Mouse (Mus musculus) left cerebral cortex, postnatal 25 days (tissue): ENCODE data around the gene Cyp26b1. TPM values are rescaled to one million over a fixed set of nuclear protein-coding genes. Genes with fewer than 3 reads are reported as not detected.
"Not testable (repeated sequence)": the region's sequence is repeated elsewhere in the genome, so short reads cannot be mapped to it uniquely, and the experiment has no call there.

Experiments
- DNase-seq, 2 experiments: peaks; one replicate each; pipeline ENCODE4 v3.0.0; 2022; ENCODE audit warnings: low spot score in 2 of 2, mixed read lengths in 1 of 2
- intact Hi-C: fragments of 180-260 bp; cut with DNase I; formaldehyde crosslinking; loops from one replicate; pipeline ENCODE4 v1.15.1; 2025
- total RNA-seq, 2 experiments: library from RNA; stranded (reverse); gene quantifications; 2 replicates each; pipeline ENCODE4 v1.2.3; 2021

Gene Cyp26b1
- 10 to 100 TPM; 10.1 TPM for total RNA-seq

DNA sequence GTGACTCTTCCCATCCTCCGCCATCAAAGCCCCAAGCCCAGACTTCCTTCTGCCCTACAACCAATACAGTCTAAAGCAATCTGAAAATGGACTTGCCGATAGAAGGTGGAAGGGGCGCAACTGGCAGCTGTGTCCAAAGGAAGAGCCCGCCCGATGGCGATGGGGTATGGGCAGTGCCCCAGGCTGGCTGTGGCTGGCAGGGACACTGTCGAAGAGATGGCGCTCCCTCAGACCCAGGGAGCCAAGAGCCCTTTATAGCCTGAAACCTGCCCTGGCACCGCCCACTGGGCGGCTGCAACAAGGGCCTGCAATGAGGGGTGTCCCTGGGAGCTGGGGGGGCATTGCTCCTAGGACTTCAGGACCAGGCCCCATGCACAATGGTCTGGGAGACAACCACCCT lies at the start of gene Cyp26b1:
Gene Cyp26b1 (minus strand): TSS at position 216 of the 400 bp plus-strand sequence.
- intact Hi-C loops = loop anchor here (5.0 to 10.0 kb wide), 2 partner anchors 319 to 421 kb away; no protein-coding TSS in a partner anchor
- no peak for DNase-seq

DNA sequence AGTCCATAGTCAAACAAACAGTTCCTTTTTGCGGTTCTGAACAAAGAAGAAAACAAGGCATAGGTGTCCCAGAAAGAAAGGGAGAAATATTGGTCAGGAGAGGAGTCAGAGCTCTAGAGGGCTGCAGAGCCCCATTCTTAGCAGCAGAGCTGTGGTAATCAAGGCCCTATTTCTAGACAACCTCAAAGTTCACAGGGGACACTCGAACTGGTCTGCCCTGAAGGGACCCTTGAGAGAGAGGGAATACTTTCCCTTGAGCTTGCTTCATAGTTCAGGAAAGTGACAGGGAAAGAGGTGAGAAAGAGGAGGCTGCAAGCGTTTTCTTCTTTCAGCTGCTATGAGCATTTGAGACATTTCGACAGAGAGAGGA lies 47.3 kb upstream of the Cyp26b1 start:
- intact Hi-C loops = no loop called here
- no peak for DNase-seq

- DNase-seq = no peak
- intact Hi-C loops = no loop called here
These were observed 46.8 kb upstream of the Cyp26b1 start for GRCm38 (mm10) chr6:84640324-84641061.

DNA sequence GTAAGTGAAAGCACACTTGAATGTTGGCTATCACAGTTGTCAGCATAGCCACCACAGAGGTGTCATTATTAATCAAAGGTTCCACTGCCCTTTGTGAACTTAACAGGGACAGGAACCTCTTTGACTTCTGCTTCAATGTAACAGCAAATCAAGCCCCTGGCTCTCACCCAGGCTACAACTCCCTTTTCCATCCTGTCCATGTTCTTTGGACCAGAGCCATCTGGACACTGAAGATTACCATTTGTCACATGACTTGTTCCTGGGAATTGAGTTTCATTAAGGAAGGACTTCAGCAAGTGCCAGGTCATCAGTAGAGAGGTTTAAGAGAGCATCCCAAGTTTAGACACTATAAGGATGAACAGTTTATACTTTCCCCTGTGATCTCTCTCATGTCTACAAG lies 44.5 kb upstream of the Cyp26b1 start:
- intact Hi-C loops = no loop called here
- no peak for DNase-seq

- DNase-seq = no peak
- intact Hi-C loops = no loop called here
These were observed 37.9 kb upstream of the Cyp26b1 start for GRCm38 (mm10) chr6:84631588-84631987.

GRCm38 (mm10) chr6:84630276-84630675 lies 36.6 kb upstream of the Cyp26b1 start:
- DNase-seq = no peak
- intact Hi-C loops = no loop called here

GRCm38 (mm10) chr6:84628831-84629230 lies 35.1 kb upstream of the Cyp26b1 start:
- DNase-seq = no peak
- intact Hi-C loops = no loop called here

- DNase-seq = no peak
- intact Hi-C loops = no loop called here
These were observed 32.7 kb upstream of the Cyp26b1 start for GRCm38 (mm10) chr6:84626398-84626797.

- DNase-seq = no peak
- intact Hi-C loops = no loop called here
These were observed 25.5 kb upstream of the Cyp26b1 start for GRCm38 (mm10) chr6:84619166-84619565.

- no peak for DNase-seq
These were observed 23.3 kb upstream of the Cyp26b1 start for GRCm38 (mm10) chr6:84617051-84617450.

GRCm38 (mm10) chr6:84616586-84616985 lies 22.9 kb upstream of the Cyp26b1 start:
- no peak for DNase-seq
- intact Hi-C loops = no loop called here

More at GRCm38 (mm10) chr6:84617051-84617450, 23.3 kb upstream of the Cyp26b1 start:
- intact Hi-C loops = no loop called here

- intact Hi-C loops = no loop called here
- no peak for DNase-seq
These were observed 19.9 kb upstream of the Cyp26b1 start for GRCm38 (mm10) chr6:84613561-84613960.

DNA sequence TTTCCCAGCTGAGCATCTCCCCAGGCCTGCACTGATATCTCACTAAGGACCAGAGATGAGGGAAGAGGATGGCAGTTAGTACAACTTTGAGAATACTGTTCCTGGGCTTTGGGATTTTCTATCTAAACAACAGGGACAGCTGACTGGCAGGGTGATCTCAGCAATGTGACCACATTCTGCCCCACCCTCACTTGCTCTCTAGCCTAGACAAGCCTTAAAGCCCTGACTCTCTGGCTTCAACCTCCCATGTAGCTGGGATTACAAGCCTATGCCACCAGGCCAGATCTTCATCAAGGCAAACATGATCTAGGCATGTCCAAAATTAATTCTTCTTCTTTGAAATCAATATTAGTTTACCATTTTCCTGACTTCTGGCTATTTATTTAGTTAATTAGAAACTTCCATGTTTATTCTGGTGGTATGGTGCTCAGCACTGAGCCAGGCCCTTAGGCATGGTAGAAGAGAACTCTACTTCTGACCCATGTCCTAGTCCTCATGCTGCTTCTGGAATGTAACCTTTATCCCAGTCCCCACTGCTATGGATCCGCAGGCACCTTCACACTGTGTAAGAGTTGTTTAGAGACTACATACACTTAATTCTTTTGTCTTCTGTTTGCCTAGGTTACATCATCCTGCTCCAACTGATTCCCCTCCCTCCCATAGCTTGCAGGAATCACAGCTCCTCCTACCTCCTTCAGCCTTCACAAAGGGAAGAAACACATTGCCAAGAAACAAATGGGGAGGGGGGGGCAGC lies 7.6 kb upstream of the Cyp26b1 start:
- intact Hi-C loops = no loop called here
- DNase-seq = no peak

DNA sequence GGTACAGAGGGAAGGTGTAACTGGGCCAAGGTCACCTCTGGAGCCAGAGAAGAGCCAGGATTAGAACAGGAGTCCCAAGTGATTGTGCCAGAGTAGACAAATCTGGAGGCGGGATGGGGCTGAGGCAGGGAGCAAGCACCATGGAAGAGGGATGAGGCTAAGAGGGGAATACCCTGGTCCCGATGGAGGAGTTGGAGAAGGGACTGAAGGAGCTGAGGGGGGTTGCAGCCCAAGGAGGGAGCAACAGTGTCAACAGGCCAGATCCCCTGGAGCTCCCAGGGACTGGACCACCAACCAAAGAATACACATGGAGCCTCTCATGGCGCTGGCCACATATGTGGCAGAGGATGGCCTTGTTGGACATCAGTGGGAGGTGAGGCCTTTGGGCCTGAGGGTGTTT lies 5.6 kb upstream of the Cyp26b1 start:
- not testable (repeated sequence) for DNase-seq
- intact Hi-C loops = loop anchor here (10.0 kb wide), 1 partner anchor 416 kb away; no protein-coding TSS in a partner anchor

GRCm38 (mm10) chr6:84598725-84599124 lies 5.0 kb upstream of the Cyp26b1 start:
- no peak for DNase-seq
- intact Hi-C loops = loop anchor here (10.0 kb wide), 1 partner anchor 416 kb away; no protein-coding TSS in a partner anchor

DNA sequence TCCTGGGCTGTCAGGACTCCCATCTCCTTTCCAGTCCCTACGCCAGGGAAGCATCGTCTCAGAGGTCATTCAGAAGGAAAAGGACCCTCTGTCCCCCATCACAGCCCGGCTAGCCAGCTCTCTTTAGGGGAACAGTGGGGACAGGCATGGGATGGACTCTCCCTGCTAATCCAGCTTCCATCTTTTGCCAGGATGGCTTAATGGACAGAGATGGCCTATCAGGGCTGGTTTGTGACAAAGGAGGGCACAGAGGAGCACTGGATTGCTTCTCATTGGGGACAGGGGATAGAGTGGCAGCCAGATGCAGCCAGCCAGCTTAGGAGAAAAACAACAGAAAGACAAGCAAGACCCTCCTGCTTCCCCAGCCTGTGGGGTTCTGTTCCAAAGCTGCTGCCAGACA lies 918 bp upstream of the Cyp26b1 start:
- DNase-seq = no peak
- intact Hi-C loops = loop anchor here (5.0 to 10.0 kb wide), 2 partner anchors 318 to 420 kb away; no protein-coding TSS in a partner anchor

- intact Hi-C loops = loop anchor here (1.0 to 10.0 kb wide), 5 partner anchors 183 to 495 kb away; no protein-coding TSS in a partner anchor
- no peak for DNase-seq
These were observed 2.6 kb downstream of the Cyp26b1 start for GRCm38 (mm10) chr6:84590961-84591745.

DNA sequence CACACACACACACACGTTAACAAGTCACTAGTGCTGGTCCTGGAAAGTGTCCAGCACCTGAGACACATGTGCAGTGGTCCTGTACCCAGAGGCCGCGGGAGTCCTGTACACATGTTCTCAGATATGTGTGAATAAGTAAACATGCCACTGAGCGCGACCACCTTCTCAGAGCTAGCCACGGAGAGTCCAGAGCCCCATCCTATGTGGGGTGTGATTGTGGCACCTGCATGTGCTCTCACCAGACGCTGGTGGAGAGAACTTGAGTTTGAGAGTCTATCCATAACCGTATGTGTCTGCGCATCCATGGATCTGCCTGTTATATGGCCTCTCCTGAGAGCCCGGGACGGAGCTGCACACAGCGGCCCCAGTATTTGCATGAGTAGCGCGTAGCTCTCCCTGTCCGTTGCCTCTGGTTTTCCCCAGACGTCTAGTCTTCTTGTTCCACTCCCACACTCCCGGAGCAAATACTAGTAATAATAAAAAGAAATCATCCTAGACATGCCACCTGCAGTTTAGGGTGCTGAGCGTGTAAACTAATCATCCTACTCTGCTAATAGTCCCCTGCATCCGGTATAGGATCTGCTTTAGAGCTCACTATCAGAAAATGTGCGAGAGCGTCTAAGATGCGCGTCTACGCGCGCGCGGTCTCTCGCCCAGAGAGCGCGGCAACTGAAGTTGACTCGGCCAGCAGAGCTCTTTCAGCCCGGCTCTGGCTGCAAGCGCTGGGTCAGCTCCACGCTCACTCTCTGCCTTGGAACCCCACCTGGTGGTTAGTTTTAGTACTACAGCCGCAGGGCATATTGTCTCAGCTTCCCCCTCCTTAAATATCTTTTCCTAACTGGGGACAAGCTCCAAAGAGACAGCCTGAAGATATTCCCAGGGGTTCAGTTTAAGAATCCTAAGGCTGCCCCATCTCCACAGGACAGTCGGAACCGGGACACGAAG lies 3.7 kb downstream of the Cyp26b1 start:
- DNase-seq = peak; percentile 86 to 88
- intact Hi-C loops = loop anchor here (1.0 to 10.0 kb wide), 6 partner anchors 182 to 875 kb away; partner anchors contain the start of gene Vax2
